Mouse (Mus musculus): ENCODE data around the gene Defb35.
"Not testable (repeated sequence)": the region's sequence is repeated elsewhere in the genome, so short reads cannot be mapped to it uniquely, and the experiment has no call there.

GRCm38 (mm10) chr8:21938052-21938451, at the start of gene Defb35:
- not testable (repeated sequence) for TF ChIP-seq CEBPB (IDR thresholded peaks at IDR 0.05; ENCODE audit: low read depth); USF1 (IDR thresholded peaks at IDR 0.05; ENCODE audit: low read depth); MYOD1 (IDR thresholded peaks at IDR 0.05; ENCODE audit: control insufficient read depth, insufficient read length, low read depth); CTCF (IDR thresholded peaks at IDR 0.05; ENCODE audit: control insufficient read depth, insufficient read depth, insufficient read length)

All from C2C12 (cell line).